20 mouse cellular contexts compared by ENCODE assay signal in the genomic region with DNA sequence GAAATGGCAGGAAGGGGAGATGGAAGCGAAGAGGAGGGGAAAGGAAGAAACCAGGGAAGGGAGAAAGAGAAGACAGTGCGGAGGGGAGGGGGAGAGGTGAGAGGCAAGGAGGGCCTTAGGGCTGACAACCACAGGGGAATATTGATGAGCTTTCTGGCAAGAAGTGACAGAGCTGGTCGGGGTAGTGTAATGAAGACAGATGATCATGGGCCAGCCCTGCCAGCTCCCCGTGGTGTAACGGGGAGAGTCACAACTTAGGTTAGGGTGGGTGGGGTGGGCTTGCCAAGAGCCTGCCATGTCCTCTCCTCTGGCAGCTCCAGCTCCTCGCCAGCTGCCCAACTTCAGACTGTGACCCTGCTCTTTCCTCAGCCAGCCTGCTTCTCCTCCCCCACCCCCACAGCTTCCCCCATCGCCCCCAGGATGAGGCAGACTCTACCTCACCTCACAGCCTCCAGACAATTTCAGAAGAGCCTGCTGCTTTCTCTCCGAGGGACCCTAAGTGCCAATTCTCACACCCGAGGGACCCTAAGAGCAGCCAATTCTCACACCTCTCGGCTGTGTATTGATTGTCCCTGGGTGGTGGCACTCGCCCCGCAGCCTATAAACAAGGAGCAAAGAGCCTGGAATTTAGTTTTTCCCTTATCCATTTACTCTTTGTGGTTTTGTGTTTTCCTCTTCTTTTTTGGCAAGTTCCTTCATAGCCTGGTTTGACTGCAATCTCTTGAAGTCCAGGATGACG. TPM values are rescaled to one million over a fixed set of nuclear protein-coding genes. Genes with fewer than 3 reads are reported as not detected.
DNase-seq lines count a peak whose midpoint lies in the region; ATAC-seq and TF ChIP-seq lines count a peak whose summit lies in the region.
"Had no signal": no experiment of that assay in that cellular context is flagged by ENCODE, and none has a peak within 500 bp of the region (broad histone marks: within the 10 kb centered on the region; RNA-seq: fewer than 3 reads in every experiment).

No protein-coding gene starts in this region.

- H3K4me3 ChIP-seq in hindbrain, embryonic 12.5 days: no peak overlapping the region
- H3K4me3 ChIP-seq in midbrain, embryonic 15.5 days: no peak overlapping the region
- H3K4me3 ChIP-seq: embryonic facial prominence, embryonic 12.5 days; intestine, embryonic 15.5 days; lung, embryonic 15.5 days had no signal

- H3K4me1 ChIP-seq in hindbrain, embryonic 12.5 days: peaks cover 42% of the 10 kb centered on the region
- peaks cover 38% of the 10 kb centered on the region for H3K4me1 ChIP-seq in midbrain, embryonic 15.5 days

- TF ChIP-seq CTCF in brain, embryonic 14.5 days (IDR thresholded peaks at IDR 0.05; ENCODE audit: borderline replicate concordance, extremely low read depth, insufficient read depth, insufficient read length): no peak

- no peak overlapping the region for H3K9ac ChIP-seq in hindbrain, embryonic 12.5 days
- no peak overlapping the region for H3K9ac ChIP-seq in midbrain, embryonic 15.5 days
- H3K9ac ChIP-seq: embryonic facial prominence, embryonic 12.5 days; intestine, embryonic 15.5 days; lung, embryonic 15.5 days had no signal

- no peaks in the 10 kb centered on the region for H3K9me3 ChIP-seq in hindbrain, embryonic 12.5 days (replicated peaks)
- no peaks in the 10 kb centered on the region; the same call in 1 of the 2 replicates for H3K9me3 ChIP-seq in midbrain, embryonic 15.5 days
- H3K9me3 ChIP-seq: embryonic facial prominence, embryonic 12.5 days; intestine, embryonic 15.5 days; lung, embryonic 15.5 days had no signal

- H3K27me3 ChIP-seq in hindbrain, embryonic 12.5 days: peaks cover 13% of the 10 kb centered on the region
- H3K27me3 ChIP-seq in midbrain, embryonic 15.5 days (replicated peaks): no peaks in the 10 kb centered on the region
- H3K27me3 ChIP-seq: intestine, embryonic 15.5 days had no signal

- no peak for TF ChIP-seq POLR2A in brain, embryonic 14.5 days (IDR thresholded peaks at IDR 0.05; ENCODE audit: borderline replicate concordance, extremely low read depth, insufficient read depth, insufficient read length, poor library complexity, severe bottlenecking)

- H3K36me3 ChIP-seq in hindbrain, embryonic 12.5 days: no peaks in the 10 kb centered on the region
- no peaks in the 10 kb centered on the region for H3K36me3 ChIP-seq in midbrain, embryonic 15.5 days (replicated peaks)
- H3K36me3 ChIP-seq: embryonic facial prominence, embryonic 12.5 days; intestine, embryonic 15.5 days; lung, embryonic 15.5 days had no signal

- no peak for ATAC-seq in cerebellum, adult (ENCODE audit: insufficient number of reproducible peaks, low FRiP score, low TSS enrichment)
- ATAC-seq in hindbrain, embryonic 12.5 days (ENCODE audit: low FRiP score): peak; percentile 80
- peak; percentile 37; the same call in 1 of the 2 replicates for ATAC-seq in midbrain, embryonic 15.5 days (replicated peaks)
- ATAC-seq in erythroblast, adult 5-6 weeks (replicated peaks; ENCODE audit: low FRiP score, poor library complexity, severe bottlenecking): no peak
- ATAC-seq: intestine, embryonic 15.5 days had no signal

- peak overlapping the region; percentile 78 for H3K27ac ChIP-seq in hindbrain, embryonic 12.5 days
- no peak overlapping the region for H3K27ac ChIP-seq in midbrain, embryonic 15.5 days
- H3K27ac ChIP-seq: embryonic facial prominence, embryonic 12.5 days; intestine, embryonic 15.5 days; lung, embryonic 15.5 days had no signal

- 24% methylated on average over 13 of the region's 13 CpGs for WGBS in hindbrain, embryonic 12.5 days
- WGBS in midbrain, embryonic 15.5 days: 39% methylated on average over 13 of the region's 13 CpGs

- H3K4me2 ChIP-seq in hindbrain, embryonic 12.5 days (replicated peaks): no peak overlapping the region
- H3K4me2 ChIP-seq in midbrain, embryonic 15.5 days: no peak overlapping the region
- H3K4me2 ChIP-seq: embryonic facial prominence, embryonic 12.5 days; intestine, embryonic 15.5 days; lung, embryonic 15.5 days had no signal

- DNase-seq in cerebellum, postnatal 10 days: peak; percentile 75 to 88
- peak; percentile 78 for DNase-seq in brain, embryonic 14.5 days (ENCODE audit: low read depth)
- no peak for DNase-seq in Muller cell, postnatal 12 days (ENCODE audit: inconsistent ontology term)
- no peak for DNase-seq in T-cell, adult 2 months (ENCODE audit: low spot score)
- DNase-seq: cerebellum, adult 11-12 months; gastrocnemius, postnatal 10 days; heart, postnatal 14 days; kidney, postnatal 10 days; layer of hippocampus, adult 9-11 months; retina, postnatal 1 day; thymus, adult 18-20 months had no signal

RNA-seq across cellular contexts. Expression of gene Cdk18, which starts 25.5 kb away (rescaled TPM):
- polyA plus RNA-seq in brain, embryonic 14.5 days (2012; rRNA removed): 1.3 TPM in 2 replicates
- polyA plus RNA-seq in hindbrain, embryonic 12.5 days (2016; fragmentation: Nextera tagmentation; extraction: Ambion mirVana): 0.99 and 1.4 TPM in 2 replicates
- 1.1 and 1.5 TPM in 2 replicates for polyA plus RNA-seq in midbrain, embryonic 15.5 days (2015; fragmentation: Nextera tagmentation; extraction: Ambion mirVana)
- total RNA-seq in erythroblast, adult 5-6 weeks (2015; ENCODE audit: low replicate concordance): not detected in 2 replicates
- total RNA-seq in erythroblast, adult 5-6 weeks (2017; ENCODE audit: low replicate concordance): 0.28 TPM in 1 of 2 replicates, not detected in the other
- total RNA-seq: megakaryocyte, adult 5-6 weeks had no signal

RNA-seq across cellular contexts. Expression of gene Lemd1, which starts 26.3 kb away (rescaled TPM):
- polyA plus RNA-seq in brain, embryonic 14.5 days (2012; rRNA removed): 22.9 and 25.1 TPM in 2 replicates
- polyA plus RNA-seq in hindbrain, embryonic 12.5 days (2016; fragmentation: Nextera tagmentation; extraction: Ambion mirVana): 10.8 and 12.7 TPM in 2 replicates
- polyA plus RNA-seq in midbrain, embryonic 15.5 days (2015; fragmentation: Nextera tagmentation; extraction: Ambion mirVana): 14.9 and 19.8 TPM in 2 replicates
- not detected in 2 replicates for total RNA-seq in erythroblast, adult 5-6 weeks (2015; ENCODE audit: low replicate concordance)
- not detected in 2 replicates for total RNA-seq in erythroblast, adult 5-6 weeks (2017; ENCODE audit: low replicate concordance)
- total RNA-seq: gastrocnemius, postnatal 10 days; heart, postnatal 14 days; liver, adult 2 months; megakaryocyte, adult 5-6 weeks had no signal
- polyA plus RNA-seq: liver, adult 2 months had no signal

RNA-seq across cellular contexts. Expression of gene AC124108.1, which starts 26.3 kb away (rescaled TPM):
- 21.7 and 23.3 TPM in 2 replicates for polyA plus RNA-seq in brain, embryonic 14.5 days (2012; rRNA removed)
- 3.6 and 4.1 TPM in 2 replicates for polyA plus RNA-seq in hindbrain, embryonic 12.5 days (2016; fragmentation: Nextera tagmentation; extraction: Ambion mirVana)
- polyA plus RNA-seq in midbrain, embryonic 15.5 days (2015; fragmentation: Nextera tagmentation; extraction: Ambion mirVana): 3.7 and 3.8 TPM in 2 replicates
- total RNA-seq in erythroblast, adult 5-6 weeks (2015; ENCODE audit: low replicate concordance): not detected in 2 replicates
- not detected in 2 replicates for total RNA-seq in erythroblast, adult 5-6 weeks (2017; ENCODE audit: low replicate concordance)
- total RNA-seq: heart, postnatal 14 days; liver, adult 2 months; megakaryocyte, adult 5-6 weeks had no signal
- polyA plus RNA-seq: liver, adult 2 months had no signal

Comparison
In these comparisons a context has a peak if more than half of its experiments do, and no peak if none do; other contexts are left out.
1. DNase-seq: peak in cerebellum, postnatal 10 days (2 of 2) and brain, embryonic 14.5 days (single experiment); none in Muller cell, postnatal 12 days (single experiment) and T-cell, adult 2 months (single experiment).
2. ATAC-seq: peak in hindbrain, embryonic 12.5 days (single experiment) and midbrain, embryonic 15.5 days (single experiment); none in cerebellum, adult (single experiment) and erythroblast, adult 5-6 weeks (single experiment).